Mouse (Mus musculus) E14TG2a.4 (cell line): Measurements from ENCODE around the gene Klk1b8.

Experiments
- H3K27me3 ChIP-seq: 2 replicates; pipeline ENCODE4 v1.6.1; 2014; ENCODE audit warnings: low read length, control low read depth; ENCODE audit not compliant: insufficient read depth
- H3K36me3 ChIP-seq: 2 replicates; pipeline ENCODE4 v1.6.1; 2014; ENCODE audit warnings: low read length, control low read depth; ENCODE audit not compliant: insufficient read depth
- H3K4me1 ChIP-seq: replicated peaks from 2 replicates; pipeline ENCODE4 v1.6.1; 2014; ENCODE audit warnings: low read depth, low read length, control low read depth
- H3K4me3 ChIP-seq: replicated peaks from 2 replicates; pipeline ENCODE4 v1.5.1; 2014; ENCODE audit warnings: mild to moderate bottlenecking, low read length
- H3K9me3 ChIP-seq: 2 replicates; pipeline ENCODE4 v1.6.1; 2014; ENCODE audit warnings: low read length, control low read depth
- CTCF ChIP-seq: conservative IDR thresholded peaks from 2 replicates; pipeline ENCODE4 v1.5.1; 2014; ENCODE audit warnings: low read length
- NANOG ChIP-seq: IDR thresholded peaks from 2 replicates; pipeline ENCODE4 v1.6.1; 2014; ENCODE audit warnings: borderline replicate concordance, low read length, mixed read lengths
- POU5F1 ChIP-seq: IDR thresholded peaks from 2 replicates; pipeline ENCODE4 v1.6.1; 2014; ENCODE audit warnings: low read length, borderline replicate concordance

Klk1b8 gene

DNA sequence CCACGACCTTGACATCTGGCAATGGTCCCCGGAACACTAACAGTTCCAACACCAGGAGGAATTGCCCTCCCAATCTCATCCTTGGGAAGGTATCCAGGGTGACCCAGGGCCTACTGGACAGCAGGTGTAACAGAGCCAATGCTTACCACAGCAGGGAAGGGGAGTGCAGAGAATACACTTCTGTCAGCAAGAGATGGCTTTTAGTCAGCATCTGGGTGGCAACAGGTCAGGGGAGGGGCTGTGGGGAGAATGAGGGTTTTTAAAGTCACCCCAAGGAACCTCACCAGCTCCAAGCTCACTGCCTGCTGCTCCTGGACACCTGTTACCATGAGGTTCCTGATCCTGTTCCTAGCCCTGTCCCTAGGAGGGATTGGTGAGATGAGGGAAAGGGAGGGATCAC, at the start of gene Klk1b8:
Gene Klk1b8 (plus strand): TSS at position 301 of the 400 bp plus-strand sequence.
- no peak within 1 kb of the TSS for H3K4me3 ChIP-seq
- TF ChIP-seq POU5F1 (no peak), CTCF (no peak), NANOG (no peak)
- H3K4me1 ChIP-seq: no peaks in the 10 kb centered on the region
- no peaks in the 10 kb centered on the region for H3K27me3 ChIP-seq
- peaks cover 33% of the 10 kb centered on the region for H3K9me3 ChIP-seq
- no peaks in the 10 kb centered on the region for H3K36me3 ChIP-seq

DNA sequence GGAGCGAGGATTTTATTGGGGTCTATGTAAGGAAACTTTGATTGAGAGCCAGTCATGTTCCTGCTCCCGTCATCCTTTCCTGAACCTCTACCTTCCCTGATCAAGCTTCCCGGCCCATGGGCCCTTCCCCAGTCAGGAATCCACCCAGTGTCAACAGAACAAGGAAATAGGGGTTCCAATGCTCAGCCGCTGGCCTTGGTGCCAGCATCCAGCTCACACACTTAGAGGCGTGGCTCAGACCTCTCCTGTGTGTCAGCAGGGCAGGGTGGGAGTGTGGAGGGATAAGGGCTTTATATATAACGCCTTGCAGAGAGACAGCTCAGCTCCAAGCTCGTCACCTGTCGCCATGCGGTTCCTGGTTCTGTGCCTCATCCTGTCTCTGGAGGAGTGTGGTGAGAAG, 35.6 kb upstream of the Klk1b8 start:
- H3K4me3 ChIP-seq: no peak overlapping the region
- TF ChIP-seq CTCF (no peak), POU5F1 (no peak), NANOG (no peak)

DNA sequence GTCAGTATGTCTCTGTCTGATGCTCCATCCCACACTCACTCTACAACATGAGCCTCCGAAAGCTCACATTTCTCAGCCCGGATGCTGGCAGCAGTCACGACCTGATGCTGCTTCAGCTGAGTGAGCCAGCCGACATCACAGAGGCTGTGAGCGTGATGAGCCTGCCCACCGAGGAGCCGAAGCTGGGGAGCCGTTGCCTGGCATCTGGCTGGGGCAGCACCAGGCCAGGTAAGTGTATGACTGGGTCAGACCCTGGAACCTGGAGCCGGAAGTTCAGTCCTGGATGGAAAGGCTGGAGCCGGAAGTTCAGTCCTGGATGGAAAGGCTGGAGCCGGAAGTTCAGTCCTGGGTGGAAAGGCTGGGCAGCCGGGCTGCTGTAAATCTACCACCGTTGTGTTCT, 32.0 kb upstream of the Klk1b8 start:
- H3K4me1 ChIP-seq: peaks cover 6% of the 10 kb centered on the region
- no peak overlapping the region for H3K4me3 ChIP-seq
- H3K36me3 ChIP-seq: no peaks in the 10 kb centered on the region
- no peak for TF ChIP-seq NANOG
- TF ChIP-seq CTCF: no peak
- no peak for TF ChIP-seq POU5F1
- H3K27me3 ChIP-seq: 0 out of 2 replicates have a peak, but pooled peaks cover 16% of the 10 kb centered on the region
- no peaks in the 10 kb centered on the region for H3K9me3 ChIP-seq

More for the DNA sequence above, 35.6 kb upstream of the Klk1b8 start:
- Histone ChIP-seq H3K36me3 (no peaks in the 10 kb centered on the region), H3K9me3 (no peaks in the 10 kb centered on the region), H3K4me1 (no peaks in the 10 kb centered on the region), H3K27me3 (0 out of 2 replicates have a peak, but pooled peaks cover 8% of the 10 kb centered on the region)

DNA sequence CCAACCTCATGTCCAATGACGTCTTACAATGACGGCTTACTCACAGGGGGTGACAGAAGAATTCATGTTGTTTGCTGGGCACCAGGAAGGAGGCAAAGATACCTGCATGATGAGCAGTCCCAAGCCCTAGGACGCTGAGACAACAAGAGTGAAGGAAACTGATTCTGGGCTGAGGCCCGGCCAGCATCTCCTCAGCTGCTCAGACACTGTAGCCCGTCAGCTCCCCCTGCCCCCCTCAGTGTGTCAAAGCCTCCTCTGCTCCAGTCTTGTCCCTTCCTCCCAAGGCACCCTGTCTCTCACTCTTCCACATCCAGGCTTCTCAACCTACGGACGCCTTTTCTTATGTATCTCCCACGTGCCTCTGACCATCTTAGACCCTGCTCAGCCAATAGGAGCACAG, 31.6 kb upstream of the Klk1b8 start:
- no peaks in the 10 kb centered on the region for H3K36me3 ChIP-seq
- no peak overlapping the region for H3K4me3 ChIP-seq
- H3K9me3 ChIP-seq: no peaks in the 10 kb centered on the region
- TF ChIP-seq POU5F1 (no peak), NANOG (no peak), CTCF (no peak)
- 0 out of 2 replicates have a peak, but pooled peaks cover 16% of the 10 kb centered on the region for H3K27me3 ChIP-seq
- H3K4me1 ChIP-seq: peaks cover 6% of the 10 kb centered on the region

- H3K36me3 ChIP-seq: no peaks in the 10 kb centered on the region
- H3K4me3 ChIP-seq: no peak overlapping the region
- 0 out of 2 replicates have a peak, but pooled peaks cover 16% of the 10 kb centered on the region for H3K27me3 ChIP-seq
- no peaks in the 10 kb centered on the region for H3K9me3 ChIP-seq
- no peak for TF ChIP-seq POU5F1
- TF ChIP-seq CTCF: peak; percentile 73
- peaks cover 6% of the 10 kb centered on the region for H3K4me1 ChIP-seq
Observed at GRCm38 (mm10) chr7:43919559-43920451, 30.7 kb upstream of the Klk1b8 start.

GRCm38 (mm10) chr7:43920582-43920981, 29.9 kb upstream of the Klk1b8 start:
- H3K4me3 ChIP-seq: no peak overlapping the region
- no peaks in the 10 kb centered on the region for H3K9me3 ChIP-seq
- 0 out of 2 replicates have a peak, but pooled peaks cover 16% of the 10 kb centered on the region for H3K27me3 ChIP-seq
- no peak for TF ChIP-seq NANOG
- no peak for TF ChIP-seq POU5F1
- no peak for TF ChIP-seq CTCF
- no peaks in the 10 kb centered on the region for H3K36me3 ChIP-seq
- peaks cover 6% of the 10 kb centered on the region for H3K4me1 ChIP-seq

DNA sequence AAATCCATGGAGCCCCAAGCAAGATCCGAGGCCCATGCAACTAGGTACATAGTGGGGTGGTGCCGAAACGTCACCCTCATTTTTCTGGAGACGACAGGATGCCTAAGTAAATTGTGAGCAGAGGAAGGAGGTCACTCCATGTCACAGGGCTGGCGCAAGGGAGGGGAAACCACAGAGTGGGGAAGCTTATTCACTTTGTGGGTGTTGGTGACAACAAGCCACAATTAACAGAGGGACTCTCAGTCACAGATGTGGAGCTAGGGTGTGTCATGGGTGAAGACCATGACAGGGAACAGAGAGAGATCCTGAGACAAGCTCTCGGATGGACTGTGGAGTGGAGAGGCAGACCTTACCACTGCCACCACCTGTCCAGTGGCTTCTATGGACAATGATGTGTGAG, 29.4 kb upstream of the Klk1b8 start:
- Histone ChIP-seq H3K27me3 (0 out of 2 replicates have a peak, but pooled peaks cover 16% of the 10 kb centered on the region), H3K4me3 (no peak overlapping the region), H3K4me1 (peaks cover 6% of the 10 kb centered on the region), H3K36me3 (no peaks in the 10 kb centered on the region), H3K9me3 (no peaks in the 10 kb centered on the region)
- TF ChIP-seq NANOG (no peak), CTCF (no peak), POU5F1 (no peak)

- H3K4me1 ChIP-seq: peaks cover 6% of the 10 kb centered on the region
- H3K27me3 ChIP-seq: 0 out of 2 replicates have a peak, but pooled peaks cover 16% of the 10 kb centered on the region
- no peaks in the 10 kb centered on the region for H3K9me3 ChIP-seq
- H3K36me3 ChIP-seq: no peaks in the 10 kb centered on the region
- TF ChIP-seq CTCF: no peak
- no peak for TF ChIP-seq NANOG
- TF ChIP-seq POU5F1: no peak
- H3K4me3 ChIP-seq: no peak overlapping the region
Observed at GRCm38 (mm10) chr7:43921941-43922340, 28.5 kb upstream of the Klk1b8 start.

- H3K27me3 ChIP-seq: 0 out of 2 replicates have a peak, but pooled peaks cover 9% of the 10 kb centered on the region
- no peak overlapping the region for H3K4me3 ChIP-seq
- no peak for TF ChIP-seq POU5F1
- peak; percentile 21; the same call in 1 of the 2 replicates for TF ChIP-seq CTCF
- no peaks in the 10 kb centered on the region for H3K4me1 ChIP-seq
- H3K9me3 ChIP-seq: no peaks in the 10 kb centered on the region
- H3K36me3 ChIP-seq: no peaks in the 10 kb centered on the region
Observed at GRCm38 (mm10) chr7:43925985-43926384, 24.5 kb upstream of the Klk1b8 start.
